Mouse (Mus musculus) kidney, postnatal 25 days (tissue): ENCODE data around the gene Dcps.
A peak's percentile ranks its signal among the peaks of the same experiment; 100 is the strongest.

Experiments used
- DNase-seq, 2 experiments: peaks; one replicate each; pipeline ENCODE4 v3.0.0; 2021; ENCODE audit warnings: mixed read lengths in 2 of 2

Gene Dcps

DNA sequence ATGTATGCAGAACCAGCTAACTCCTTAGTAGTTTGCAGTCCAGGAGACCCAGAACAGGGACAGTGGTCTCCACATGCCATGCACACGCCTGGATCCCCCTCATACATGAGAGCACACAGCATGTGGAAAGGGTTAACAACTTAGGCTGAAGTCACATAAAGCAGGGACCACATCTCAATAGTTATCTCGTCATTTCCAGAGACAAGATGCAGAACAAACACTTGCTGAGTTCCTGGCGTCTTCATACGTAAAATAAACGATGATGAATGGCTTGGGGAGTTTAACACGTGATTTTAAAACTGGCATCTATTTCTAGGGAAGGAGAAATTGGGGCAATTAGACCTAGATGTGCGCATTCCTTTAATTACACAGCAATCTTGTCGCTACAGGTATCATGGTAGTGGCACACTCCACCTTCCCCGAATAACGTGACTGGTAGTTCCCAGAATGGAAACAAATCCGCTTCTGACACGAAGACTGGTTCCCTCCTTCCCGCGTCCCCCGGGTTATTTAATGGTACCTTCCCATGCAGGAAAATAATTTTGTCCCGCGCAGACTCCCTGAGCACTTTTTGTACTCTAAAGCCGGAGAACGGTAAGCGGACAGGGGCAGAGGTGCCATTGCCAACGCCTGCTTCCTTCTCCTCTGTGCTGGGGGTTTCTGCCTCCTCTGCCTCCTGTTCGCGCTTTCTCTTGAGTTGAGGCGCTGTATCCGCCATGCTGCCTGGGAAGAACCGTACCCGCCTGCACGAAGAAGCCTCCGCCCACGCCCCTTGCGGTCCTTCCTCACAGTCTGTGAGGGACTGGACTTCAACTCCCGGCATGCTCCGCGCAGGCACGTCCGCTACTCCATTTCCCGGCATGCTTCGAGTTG, at the start of gene Dcps:
Gene Dcps, minus strand, starts transcription at position 811 of the 873 bp plus-strand sequence.
- DNase-seq = peak; percentile 95 to 97

DNA sequence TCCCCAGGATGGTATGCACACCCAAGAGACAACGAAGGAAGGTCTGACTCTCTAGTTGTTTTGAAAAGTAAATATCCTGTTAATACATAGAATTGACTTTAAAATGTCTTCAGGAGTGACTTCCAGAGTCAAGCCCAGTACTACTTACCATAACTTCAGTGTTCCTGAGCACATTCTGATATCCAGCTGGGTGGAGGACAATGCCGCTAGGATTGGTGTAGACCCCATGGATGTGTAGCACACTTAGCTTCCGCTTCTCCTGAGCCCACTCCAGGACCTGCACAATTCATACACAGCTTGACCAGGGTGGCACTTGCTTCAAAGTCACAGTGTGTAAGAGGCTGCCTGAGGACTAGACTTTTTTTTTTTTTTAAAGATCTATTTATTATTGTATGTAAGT, 47.6 kb upstream of the Dcps start:
- no peak for DNase-seq

DNA sequence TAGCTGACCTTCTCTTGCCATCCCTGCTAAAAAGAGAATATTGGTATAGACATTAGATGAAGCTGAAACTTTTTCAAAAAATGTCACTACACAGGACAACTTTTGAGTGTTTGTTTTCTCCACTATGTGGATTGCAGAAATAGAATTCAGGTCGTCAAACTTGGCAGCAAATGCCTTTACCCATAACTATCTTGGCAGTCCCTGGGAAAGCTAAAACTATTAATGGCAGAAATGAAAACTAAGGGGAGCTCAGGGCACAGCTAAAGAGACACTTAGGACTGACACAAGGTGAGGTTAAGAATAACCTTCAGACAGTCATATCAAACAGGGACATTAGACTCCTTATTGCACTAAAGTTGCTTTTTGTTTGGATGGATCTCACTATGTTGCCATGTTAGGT, 42.1 kb upstream of the Dcps start:
- no peak for DNase-seq

DNA sequence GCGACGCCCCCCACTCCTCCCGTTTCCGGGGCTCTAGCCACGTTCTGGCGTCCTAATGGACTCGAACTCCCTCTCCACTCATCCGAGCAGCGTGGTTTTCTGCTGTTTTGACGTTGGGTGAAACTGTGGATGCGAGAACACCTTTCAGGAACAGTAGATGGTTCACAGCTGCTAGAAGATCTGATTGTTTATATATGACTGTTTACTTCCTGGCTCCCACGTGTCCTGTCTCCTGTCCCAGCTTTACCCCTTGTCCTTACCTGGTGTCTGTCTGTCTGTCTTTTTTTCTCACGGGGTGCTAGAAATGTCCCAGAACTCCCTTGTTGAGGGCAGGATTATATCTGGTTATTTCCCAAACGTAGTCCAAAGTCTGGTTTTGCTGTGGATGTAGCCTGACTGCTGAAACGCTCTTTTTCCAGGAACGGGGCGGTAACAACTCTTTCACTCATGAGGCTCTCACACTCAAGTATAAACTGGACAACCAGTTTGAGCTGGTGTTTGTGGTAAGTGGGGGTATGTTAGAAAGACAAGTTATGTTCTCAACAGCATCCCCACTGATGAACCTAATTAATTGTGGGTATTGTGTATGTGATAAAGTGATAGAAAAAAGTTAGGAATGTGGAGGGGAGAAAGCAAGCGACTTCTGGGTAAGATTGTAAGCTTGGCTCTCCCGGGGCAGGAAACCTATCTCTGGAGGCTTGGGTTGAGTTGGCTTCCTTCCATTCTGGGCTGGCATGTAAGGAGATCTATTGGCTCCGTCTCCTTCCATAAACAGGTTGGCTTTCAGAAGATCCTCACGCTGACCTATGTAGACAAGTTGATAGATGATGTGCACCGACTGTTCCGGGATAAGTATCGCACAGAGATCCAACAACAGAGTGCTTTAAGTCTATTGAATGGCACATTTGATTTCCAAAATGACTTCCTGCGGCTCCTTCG, 36.0 kb upstream of the Dcps start:
- no peak for DNase-seq

DNA sequence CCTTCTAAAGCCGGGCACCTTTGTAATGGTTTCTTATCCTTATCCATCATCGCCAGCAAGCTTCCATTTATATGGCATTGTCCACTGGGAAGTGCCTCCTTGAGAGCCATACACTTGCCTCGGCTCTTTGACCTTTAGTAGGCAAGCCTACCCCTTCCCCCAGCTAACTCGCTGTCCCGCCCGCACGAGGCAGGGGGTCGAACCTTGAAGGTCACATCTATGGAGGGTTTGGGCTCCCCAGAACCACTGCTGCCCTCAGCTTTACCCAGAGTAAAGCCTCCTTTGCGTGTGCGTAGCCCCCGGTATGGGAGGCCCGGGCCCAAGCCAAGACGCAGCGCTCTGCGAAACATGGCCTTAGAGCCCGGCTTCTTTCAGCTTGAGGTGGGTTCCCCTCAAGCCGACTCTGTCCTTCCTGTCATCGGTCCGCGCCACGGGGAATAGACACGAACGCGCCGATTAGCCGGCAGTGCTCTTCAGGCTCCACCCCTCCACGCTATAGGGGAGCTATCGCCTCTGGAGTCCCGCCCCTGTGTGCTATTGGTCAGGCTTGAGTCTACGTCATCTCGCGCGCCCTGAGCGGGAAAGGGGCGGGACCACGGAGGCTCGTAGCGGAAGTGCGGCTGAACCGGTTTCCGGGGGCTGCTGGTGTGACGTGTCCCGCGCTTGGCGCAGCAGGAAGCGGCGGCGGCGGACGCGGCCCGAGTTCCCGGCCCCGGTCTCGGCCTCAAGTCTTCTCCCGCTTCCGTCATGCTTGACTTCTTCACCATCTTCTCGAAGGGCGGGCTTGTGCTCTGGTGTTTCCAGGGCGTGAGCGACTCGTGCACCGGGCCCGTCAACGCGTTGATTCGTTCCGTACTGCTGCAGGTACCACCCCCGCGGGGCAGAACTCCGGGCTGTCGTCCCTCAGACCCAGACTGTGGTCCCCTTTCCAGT, 34.9 kb upstream of the Dcps start, which contains the start of gene Foxred1:
Gene Foxred1, minus strand, starts transcription at position 514 of the 933 bp plus-strand sequence.
- DNase-seq = peak; percentile 99 to 100

DNA sequence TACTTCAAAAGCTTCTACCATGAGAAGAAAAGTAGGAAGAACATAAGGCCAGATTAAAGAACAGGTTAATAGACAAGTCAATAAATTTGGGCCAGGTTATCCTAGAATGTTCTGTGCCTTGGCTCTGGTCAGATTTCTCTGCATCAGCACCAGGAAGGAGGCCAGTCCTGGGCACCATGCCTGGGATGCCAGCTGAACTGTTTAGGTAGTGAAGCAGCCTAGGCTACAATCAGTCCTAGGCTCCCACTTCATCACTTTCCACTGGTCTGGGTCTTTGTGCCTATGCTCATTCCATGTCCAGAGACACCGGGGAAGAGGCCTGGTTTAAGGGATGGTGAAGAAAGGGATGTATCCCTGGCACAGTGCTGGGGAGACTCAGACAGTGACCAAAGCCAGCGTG, 28.6 kb upstream of the Dcps start:
- no peak for DNase-seq

DNA sequence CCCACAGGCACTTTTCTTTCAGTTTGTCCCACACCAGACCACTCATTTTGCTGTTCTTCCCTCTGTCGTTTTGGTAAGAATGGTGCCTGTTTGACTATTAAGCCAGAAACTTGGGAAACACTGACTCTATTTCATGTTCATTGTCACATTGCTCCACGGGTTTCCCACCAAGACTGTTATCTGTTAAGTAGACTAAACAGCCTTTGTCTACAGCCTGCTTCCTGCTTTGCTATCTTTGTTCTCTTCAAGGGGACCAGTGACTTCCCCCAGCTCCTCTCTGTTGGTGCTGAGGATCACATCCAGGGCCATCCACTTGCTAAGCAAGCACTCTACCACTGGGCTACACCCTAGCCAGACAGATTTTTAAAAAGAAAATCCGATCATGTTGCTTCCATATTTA, 27.7 kb upstream of the Dcps start:
- DNase-seq = no peak

DNA sequence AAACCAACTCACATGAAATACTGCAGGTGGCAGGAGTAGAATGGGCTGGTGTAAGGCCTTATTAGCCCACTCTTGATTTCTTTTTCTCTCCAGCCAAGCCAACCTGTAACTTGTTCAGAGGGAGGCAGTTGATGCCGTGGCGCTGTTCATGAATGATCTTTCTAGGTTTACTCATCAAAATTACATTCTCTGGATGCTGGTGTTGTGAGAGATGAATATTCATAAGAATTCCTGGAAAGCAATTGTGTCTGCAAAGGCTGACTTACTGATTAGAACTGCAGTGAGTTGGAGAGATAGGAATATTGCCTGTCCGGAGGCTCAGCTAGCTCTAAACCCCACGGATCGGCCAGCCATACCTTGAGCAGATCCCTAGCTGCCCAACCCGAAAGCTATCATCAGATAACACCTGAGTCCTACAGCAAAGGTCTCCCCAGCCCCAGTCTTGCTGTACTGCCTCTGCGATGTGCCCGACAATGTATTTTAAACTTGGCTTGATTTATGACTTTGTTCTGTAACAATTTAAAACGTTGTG, 24.7 kb upstream of the Dcps start:
- no peak for DNase-seq

DNA sequence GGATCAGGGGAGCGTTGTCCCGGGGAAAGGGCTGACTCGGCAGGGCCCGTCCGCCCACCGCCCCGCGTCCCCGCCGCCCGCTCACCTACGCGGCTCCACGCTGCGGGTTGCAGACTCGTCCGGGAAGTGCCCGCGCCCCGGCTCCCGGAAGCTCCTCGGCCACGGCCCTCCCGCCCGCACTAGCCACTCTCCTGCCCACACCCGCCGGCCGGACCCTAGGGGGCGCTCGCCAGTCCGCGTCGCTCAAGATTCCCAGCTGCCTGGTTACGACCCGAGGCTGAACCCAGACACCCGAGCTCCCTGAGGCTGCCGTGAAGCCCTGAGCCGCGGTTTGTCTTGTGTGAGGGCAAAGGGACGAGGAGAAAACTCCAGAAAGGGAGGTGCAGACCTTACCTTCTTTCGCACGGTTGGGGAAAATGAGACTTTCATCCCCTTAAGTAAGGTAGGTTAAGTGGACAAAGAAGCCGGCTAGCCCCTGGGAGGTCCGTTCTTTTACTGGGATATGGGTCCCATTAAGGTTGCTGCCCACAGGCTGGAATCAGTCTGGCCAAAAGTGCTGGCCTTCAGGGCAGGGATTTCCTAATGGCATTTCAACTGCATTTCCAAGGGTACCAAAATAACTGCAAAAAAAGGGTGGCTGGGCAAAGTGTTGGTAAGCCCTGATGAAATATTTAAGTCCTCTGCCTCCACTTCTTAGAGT, 24.1 kb upstream of the Dcps start, which contains the start of the genes Srpr and Tirap:
Gene Srpr, plus strand, starts transcription at position 404 of the 700 bp plus-strand sequence.
Gene Tirap, minus strand, starts transcription at position 520 of the 700 bp plus-strand sequence.
- DNase-seq = peak; percentile 93 to 95

DNA sequence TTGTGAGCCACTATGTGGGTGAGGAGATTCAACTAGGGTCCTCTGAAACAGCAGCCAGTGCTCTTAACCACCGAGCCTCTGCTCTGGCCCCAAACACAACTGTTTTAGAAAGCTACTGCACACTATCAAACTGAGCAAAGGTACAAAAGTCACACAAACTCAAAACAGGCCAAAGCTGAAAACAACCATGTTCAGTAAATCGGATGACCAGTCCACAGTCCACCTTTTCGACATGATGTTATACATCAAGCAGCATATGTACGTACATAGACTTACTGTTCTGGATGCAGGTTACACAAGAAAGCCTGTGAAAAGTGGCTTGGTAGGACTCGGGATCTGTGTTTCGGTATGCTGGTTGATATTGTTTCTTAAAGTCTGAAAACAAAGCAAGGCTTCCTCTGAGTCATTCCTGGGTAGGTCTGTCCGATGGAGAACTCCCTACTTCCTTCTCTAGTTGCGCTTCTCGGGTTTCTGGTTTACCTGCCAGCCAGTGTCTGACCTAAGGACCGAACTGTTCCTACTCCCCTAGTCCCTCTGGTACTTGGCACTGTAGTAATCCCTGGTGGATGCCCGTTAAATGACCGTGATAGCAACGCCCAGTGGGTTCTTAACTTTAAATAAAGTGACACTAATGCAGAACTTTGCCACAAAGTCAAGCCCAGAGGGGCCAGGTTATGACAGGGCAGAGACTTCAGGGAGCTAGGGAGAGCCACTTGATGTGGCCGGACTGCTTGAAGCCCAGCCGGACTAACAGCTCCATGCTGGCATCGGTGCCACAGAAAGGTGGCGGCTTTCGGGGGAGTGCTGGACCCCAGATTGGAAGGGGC, 23.3 kb upstream of the Dcps start:
- DNase-seq = no peak

DNA sequence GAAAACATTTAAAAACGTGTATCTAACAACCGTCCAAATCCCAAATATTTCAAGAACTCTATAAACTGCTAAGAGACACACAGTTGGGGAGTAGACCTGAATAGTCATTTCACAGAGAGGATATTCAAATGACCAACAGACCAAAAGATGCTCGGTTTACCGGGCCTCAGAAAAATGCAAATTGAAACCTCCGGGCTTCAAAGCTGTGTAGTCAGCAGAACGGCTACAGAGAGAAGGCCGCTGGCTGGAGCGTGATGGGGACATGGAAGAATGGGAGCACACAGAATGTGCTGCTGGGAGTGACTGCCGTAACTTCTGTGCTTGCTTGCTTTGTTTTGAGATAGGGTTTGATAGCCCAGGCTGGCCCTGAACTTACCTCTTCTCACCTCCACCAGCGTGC, 22.5 kb upstream of the Dcps start:
- no peak for DNase-seq

DNA sequence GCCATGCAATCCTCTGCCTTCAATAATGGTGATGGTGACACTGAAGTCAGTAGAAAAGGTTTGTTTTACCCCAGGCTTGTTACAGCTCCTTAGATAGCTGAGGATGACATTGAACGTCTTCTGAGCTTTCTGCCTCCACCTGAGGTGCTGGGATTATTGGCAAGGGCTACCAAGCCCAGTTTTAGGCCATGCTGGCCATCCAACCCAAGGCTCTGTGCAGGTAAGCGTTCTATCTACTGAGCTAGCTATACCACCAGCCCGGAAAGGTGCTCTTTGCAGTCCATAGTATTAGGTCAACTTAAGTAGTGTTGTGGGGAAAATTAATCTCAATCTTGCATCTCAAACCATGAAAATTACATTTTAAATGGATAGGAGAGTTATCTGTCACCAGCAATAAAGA, 21.8 kb upstream of the Dcps start:
- no peak for DNase-seq

DNA sequence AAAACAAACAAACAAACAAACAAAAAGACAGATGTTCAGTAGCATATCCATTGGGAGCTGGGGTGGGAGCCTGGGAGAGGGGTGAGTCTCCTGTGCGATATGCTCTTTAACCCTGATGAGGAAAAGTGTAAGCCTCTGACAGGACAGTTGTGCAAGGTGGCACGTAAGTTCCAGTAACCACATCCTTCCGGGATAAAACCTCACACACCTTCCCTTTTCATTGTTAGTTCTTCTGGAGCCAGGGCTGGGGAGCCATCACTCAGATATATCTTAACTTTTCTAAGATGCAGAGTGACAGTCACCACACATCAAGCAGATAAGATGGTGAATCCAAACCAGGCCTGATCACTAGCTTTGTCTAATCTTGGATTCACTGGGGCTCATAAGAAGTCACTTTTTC, 18.2 kb upstream of the Dcps start:
- no peak for DNase-seq

DNA sequence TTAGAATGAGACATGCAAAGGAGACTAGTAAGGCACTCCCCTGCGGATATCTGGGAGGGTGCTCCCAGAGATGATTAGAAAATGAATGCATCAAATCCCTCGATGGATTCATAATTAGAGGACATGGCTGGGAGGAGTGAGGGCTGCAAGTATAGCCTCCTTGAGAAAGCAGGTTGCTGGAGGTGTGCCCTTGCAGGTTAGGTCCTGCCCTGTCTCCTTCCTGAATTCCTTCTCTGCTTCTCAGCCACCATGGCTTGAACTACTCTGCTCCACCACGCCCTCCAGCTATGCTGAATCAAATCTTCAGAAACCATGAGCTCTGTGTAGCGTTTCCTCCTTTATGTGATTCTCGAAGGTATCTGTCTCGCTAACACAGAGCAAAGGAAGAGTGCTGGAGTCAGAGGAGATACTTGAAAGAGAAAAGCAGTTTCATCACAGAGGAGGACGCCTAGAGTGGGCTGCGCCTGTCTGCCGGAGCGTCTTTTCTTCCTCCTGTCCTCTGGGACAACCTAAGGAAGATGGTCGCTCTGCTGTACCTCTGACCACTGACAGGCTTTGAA, 17.2 kb upstream of the Dcps start:
- no peak for DNase-seq

DNA sequence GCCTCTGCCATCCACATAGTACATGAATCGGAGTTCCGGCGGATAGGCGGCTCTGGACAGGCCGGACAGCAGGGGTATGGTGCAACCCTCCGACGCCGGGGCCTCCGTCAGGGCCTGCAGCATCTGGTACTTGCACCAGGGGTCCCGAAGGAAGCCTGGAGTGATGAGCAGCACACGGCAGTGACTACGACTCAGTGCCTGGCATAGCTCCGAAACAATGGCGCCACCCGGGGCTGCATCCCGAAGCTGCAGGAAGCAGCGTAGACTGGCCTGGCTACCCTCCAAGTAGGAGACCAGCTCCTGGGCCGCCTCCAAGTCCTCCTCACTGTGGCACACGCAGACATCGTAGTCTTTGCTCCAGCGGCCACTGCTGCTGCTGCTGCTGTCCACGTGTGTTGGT, 12.8 kb upstream of the Dcps start:
- peak; percentile 50 to 54 for DNase-seq

DNA sequence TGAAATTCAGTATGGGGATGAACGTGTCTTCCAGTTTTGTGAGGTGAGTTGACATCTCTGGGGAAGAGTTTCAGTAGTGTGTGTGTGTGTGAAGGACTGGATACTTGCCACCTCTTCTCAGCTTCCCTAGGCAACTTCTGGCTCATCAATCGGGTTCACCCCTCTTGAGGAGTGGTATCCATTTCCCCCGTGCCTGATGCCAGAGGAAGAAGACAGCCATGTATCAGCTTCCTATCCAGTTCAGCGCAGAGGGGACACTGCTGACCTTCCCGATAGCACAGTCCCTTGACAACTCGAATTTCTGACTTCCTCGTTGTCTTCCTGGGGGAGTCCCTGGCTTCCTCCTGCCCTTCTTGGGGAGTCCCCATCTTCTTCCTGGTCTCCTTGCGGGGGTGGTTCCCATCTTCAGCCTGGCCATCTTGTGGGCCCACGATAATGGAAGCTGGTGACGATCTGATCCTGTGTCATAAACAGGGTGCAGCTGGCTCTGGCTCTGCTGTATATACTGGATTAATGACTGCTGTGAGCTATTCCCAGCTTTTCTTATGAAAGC, 11.6 kb upstream of the Dcps start:
- no peak for DNase-seq

DNA sequence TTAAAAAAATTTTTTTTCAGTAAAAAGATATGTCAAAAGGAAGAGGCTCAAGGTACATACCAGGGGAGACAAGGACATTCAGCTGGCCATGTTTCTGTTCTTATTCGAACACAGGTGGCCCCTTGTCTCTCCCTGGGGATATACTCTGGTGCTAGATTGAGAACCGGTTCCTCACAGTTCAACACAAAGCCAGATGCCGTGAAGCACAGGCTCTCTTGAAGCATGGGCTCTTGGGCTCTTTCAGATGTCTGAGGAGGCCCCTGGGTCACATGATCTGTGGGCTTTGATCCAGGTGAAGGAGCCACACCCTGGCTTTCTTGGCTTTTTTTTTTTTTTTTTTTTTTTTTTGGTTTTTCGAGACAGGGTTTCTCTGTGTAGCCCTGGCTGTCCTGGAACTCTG, 10.6 kb upstream of the Dcps start:
- DNase-seq = no peak

DNA sequence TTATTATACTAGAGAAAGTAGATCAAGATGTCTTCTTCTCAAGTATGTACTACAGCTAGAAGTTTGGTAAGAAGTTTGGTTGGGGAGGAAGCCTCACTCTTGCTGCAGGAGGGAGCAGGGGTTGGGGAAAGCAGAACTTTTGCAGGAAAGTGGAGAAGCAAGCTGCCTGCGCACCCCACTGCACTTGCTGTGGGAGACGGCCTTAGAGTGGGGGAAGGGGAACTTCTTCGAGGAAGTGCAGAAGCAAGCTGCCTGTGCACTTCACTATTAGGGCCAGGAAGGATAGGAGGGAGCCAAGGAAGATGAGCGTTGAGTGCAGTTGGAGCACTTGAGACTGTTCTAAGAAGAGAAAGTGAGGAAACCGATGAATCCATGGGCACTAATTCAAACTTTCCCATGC, 7.5 kb upstream of the Dcps start:
- no peak for DNase-seq

DNA sequence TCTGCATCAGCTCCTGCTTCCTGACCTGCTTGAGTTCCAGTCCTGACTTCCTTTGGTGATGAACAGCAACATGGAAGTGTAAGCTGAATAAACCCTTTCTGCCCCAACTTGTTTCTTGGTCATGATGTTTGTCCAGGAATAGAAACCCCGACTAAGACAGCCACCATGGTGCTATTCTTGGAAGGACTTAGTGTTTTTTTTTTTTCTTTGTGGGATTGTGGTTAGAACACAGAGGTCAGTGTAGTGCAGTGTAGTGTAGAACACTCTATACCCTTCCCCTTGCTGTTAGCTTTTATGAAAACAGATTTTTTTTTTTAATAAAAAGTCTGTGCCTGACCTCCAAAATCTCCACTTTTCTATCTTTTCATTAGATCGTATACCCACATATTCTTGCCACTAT, 7.0 kb upstream of the Dcps start:
- DNase-seq = no peak

DNA sequence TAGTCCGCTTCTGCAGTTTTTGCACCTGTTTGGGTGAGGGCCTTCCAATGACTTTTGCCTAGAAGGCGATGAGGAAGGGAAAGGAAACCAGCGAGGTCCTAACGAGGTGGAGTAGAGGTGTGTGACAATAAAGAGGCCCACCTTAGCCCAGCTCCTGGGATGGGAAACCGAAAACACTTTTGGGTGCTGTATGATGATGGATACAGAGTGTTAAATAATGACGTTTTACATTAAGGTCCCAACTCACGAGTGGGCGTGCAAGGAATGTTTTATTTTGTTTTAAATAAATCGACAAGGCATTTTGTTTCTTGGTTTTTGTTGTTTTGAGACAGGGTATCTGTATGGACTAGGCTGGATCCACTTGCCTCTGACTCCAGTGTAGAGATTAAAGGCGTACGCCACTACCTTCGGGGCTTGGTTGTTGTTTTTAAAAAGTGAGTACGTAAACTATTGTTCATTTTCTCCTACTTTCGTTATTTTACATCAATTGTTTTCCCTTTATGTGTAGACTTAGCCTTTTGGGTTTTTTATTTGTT, 331 bp upstream of the Dcps start:
- DNase-seq = no peak
